In the genomic region with DNA sequence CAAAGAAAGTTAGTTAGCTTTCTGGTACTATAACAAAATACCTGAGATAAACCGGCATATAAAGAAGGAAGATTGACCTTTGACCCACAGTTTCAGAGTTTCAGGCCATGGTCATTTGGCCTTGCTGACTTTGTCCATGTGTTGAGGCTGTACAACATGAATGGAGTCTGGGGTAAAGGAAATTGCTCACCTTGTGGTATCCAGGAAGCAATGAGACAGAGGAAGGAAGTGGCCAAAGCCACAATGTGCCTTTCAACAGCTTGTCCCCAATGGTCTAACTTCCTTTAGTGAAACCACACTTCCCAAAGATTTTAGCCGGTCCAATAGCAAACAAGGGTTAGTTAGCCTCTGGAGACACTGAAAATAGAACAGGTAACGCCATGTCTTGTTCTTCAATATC, we compare ENCODE assay signal across 32 mouse cellular contexts.
DNase-seq lines count a peak whose midpoint lies in the region; ATAC-seq and TF ChIP-seq lines count a peak whose summit lies in the region.
"Had no signal": no experiment of that assay in that cellular context is flagged by ENCODE, and none has a peak within 500 bp of the region (broad histone marks: within the 10 kb centered on the region; RNA-seq: fewer than 3 reads in every experiment).

No protein-coding gene starts in this region.

- no peak for TF ChIP-seq EP300 in heart, adult 2 months (IDR thresholded peaks at IDR 0.05; ENCODE audit: insufficient read depth, low read depth, low read length)

- peak; percentile 41; the same call in 1 of the 2 replicates for TF ChIP-seq POLR2A in heart, adult 2 months (IDR thresholded peaks at IDR 0.05; ENCODE audit: insufficient read depth, low read depth, low read length)

- H3K27me3 ChIP-seq in heart, adult 2 months (ENCODE audit: control insufficient read depth, insufficient read depth, low read length), result no peaks in the 10 kb centered on the region
- no peaks in the 10 kb centered on the region for H3K27me3 ChIP-seq in forebrain, embryonic 10.5 days (ENCODE audit: poor library complexity, severe bottlenecking)
- H3K27me3 ChIP-seq: embryonic facial prominence, embryonic 15.5 days; heart, embryonic 12.5 days; hindbrain, embryonic 12.5 days; limb, embryonic 15.5 days; lung, embryonic 15.5 days; megakaryocyte, embryonic 14.5 days; midbrain, embryonic 12.5 days; neural tube, embryonic 12.5 days had no signal

- no peak overlapping the region for H3K4me3 ChIP-seq in heart, adult 2 months
- H3K4me3 ChIP-seq in forebrain, embryonic 10.5 days, result no peak overlapping the region
- H3K4me3 ChIP-seq: embryonic facial prominence, embryonic 10.5 days; embryonic facial prominence, embryonic 15.5 days; heart, embryonic 12.5 days; hindbrain, embryonic 12.5 days; limb, embryonic 10.5 days; limb, embryonic 15.5 days; lung, embryonic 15.5 days; megakaryocyte, embryonic 14.5 days; midbrain, embryonic 12.5 days; myocyte; neural tube, embryonic 12.5 days had no signal

- peaks cover 12% of the 10 kb centered on the region for H3K4me1 ChIP-seq in heart, adult 2 months (ENCODE audit: control insufficient read depth, insufficient read depth, low read length)
- no peaks in the 10 kb centered on the region for H3K4me1 ChIP-seq in forebrain, embryonic 10.5 days
- H3K4me1 ChIP-seq: hindbrain, embryonic 12.5 days; limb, embryonic 15.5 days; midbrain, embryonic 12.5 days; neural tube, embryonic 12.5 days had no signal

- ATAC-seq in hematopoietic stem cell, adult 5-6 weeks (replicated peaks in 1 of 2; ENCODE audit: insufficient read depth in 1 of 2, low FRiP score in 2 of 2, low TSS enrichment in 1 of 2, low read depth in 1 of 2, poor library complexity in 2 of 2, severe bottlenecking in 2 of 2), result peak; percentile 70 to 79; a peak in 3 of 4 replicates
- ATAC-seq: CD4-positive, CD25-positive, alpha-beta regulatory T cell, adult 4 months; forebrain, embryonic 14.5 days had no signal

- peaks cover 2% of the 10 kb centered on the region; the same call in 1 of the 2 replicates for H3K79me2 ChIP-seq in heart, adult 2 months (replicated peaks; ENCODE audit: control insufficient read depth, insufficient read depth, low read length)

- H3K27ac ChIP-seq in heart, adult 2 months, result peak overlapping the region; percentile 61
- H3K27ac ChIP-seq in forebrain, embryonic 10.5 days, result no peak overlapping the region
- H3K27ac ChIP-seq: embryonic facial prominence, embryonic 10.5 days; embryonic facial prominence, embryonic 15.5 days; hindbrain, embryonic 12.5 days; limb, embryonic 10.5 days; limb, embryonic 15.5 days; liver, embryonic 14.5 days; lung, embryonic 15.5 days; midbrain, embryonic 12.5 days; neural tube, embryonic 12.5 days; stomach, postnatal 0 days had no signal

- H3K36me3 ChIP-seq in heart, adult 2 months (ENCODE audit: control insufficient read depth, insufficient read depth, low read length), result peaks cover 19% of the 10 kb centered on the region
- peaks cover 3% of the 10 kb centered on the region; the same call in 1 of the 2 replicates for H3K36me3 ChIP-seq in forebrain, embryonic 10.5 days (replicated peaks)
- H3K36me3 ChIP-seq: embryonic facial prominence, embryonic 15.5 days; hindbrain, embryonic 12.5 days; lung, embryonic 15.5 days; midbrain, embryonic 12.5 days; neural tube, embryonic 12.5 days had no signal

- intact Hi-C loops in heart, adult 2 months (cut with DNase I), result no loop called here
- intact Hi-C loops in heart, postnatal 10 days (cut with DNase I), result no loop called here

- WGBS in heart, adult 2 months, result 61% methylated on average over 3 of the region's 3 CpGs
- WGBS in forebrain, embryonic 10.5 days, result 89% methylated on average over 3 of the region's 3 CpGs

- TF ChIP-seq CTCF in heart, adult 2 months (IDR thresholded peaks at IDR 0.05), result no peak

- no peak overlapping the region for H3K9ac ChIP-seq in heart, adult 2 months (ENCODE audit: low read depth, low read length)
- H3K9ac ChIP-seq: embryonic facial prominence, embryonic 15.5 days; heart, embryonic 12.5 days; hindbrain, embryonic 12.5 days; limb, embryonic 15.5 days; liver, embryonic 14.5 days; lung, embryonic 15.5 days; midbrain, embryonic 12.5 days; neural tube, embryonic 12.5 days had no signal

- H3K9me3 ChIP-seq in forebrain, embryonic 10.5 days, result no peaks in the 10 kb centered on the region
- H3K9me3 ChIP-seq: embryonic facial prominence, embryonic 10.5 days; embryonic facial prominence, embryonic 15.5 days; heart, embryonic 12.5 days; hindbrain, embryonic 12.5 days; limb, embryonic 10.5 days; limb, embryonic 15.5 days; lung, embryonic 15.5 days; megakaryocyte, embryonic 14.5 days; midbrain, embryonic 12.5 days; neural tube, embryonic 12.5 days had no signal

- DNase-seq in heart, adult 2 months, result peak in 1 of 2 experiments; percentile 16
- DNase-seq in heart, postnatal 10 days, result no peak
- peak; percentile 13 for DNase-seq in kidney, adult 9 months
- no peak for DNase-seq in kidney, adult 11 months
- DNase-seq in adrenal gland, postnatal 25 days, result no peak
- DNase-seq in forebrain, embryonic 10.5 days (ENCODE audit: extremely low spot score, low spot score), result no peak
- DNase-seq: adrenal gland, postnatal 36 days; cerebellum, adult 2 months; cerebellum, postnatal 14 days; gastrocnemius, postnatal 25 days; kidney, adult 8-10 months; kidney, postnatal 10 days; layer of hippocampus, adult 9-11 months; right cerebral cortex, postnatal 4 days; thymus, adult 18-20 months; thymus, postnatal 36 days had no signal
